Mouse (Mus musculus) embryonic fibroblast, embryonic 13.5 days (primary cell): ENCODE results near the gene Cadps.

Experiments used
- CTCF ChIP-seq: IDR thresholded peaks from 2 replicates; pipeline ENCODE4 v1.5.1; 2011; ENCODE audit warnings: mild to moderate bottlenecking, control low read depth, low read length, moderate library complexity, borderline replicate concordance; ENCODE audit not compliant: insufficient read depth
- POLR2A ChIP-seq: IDR thresholded peaks from 2 replicates; pipeline ENCODE4 v1.6.1; 2011; ENCODE audit warnings: low read depth, mild to moderate bottlenecking, control low read depth, low read length, moderate library complexity

DNA sequence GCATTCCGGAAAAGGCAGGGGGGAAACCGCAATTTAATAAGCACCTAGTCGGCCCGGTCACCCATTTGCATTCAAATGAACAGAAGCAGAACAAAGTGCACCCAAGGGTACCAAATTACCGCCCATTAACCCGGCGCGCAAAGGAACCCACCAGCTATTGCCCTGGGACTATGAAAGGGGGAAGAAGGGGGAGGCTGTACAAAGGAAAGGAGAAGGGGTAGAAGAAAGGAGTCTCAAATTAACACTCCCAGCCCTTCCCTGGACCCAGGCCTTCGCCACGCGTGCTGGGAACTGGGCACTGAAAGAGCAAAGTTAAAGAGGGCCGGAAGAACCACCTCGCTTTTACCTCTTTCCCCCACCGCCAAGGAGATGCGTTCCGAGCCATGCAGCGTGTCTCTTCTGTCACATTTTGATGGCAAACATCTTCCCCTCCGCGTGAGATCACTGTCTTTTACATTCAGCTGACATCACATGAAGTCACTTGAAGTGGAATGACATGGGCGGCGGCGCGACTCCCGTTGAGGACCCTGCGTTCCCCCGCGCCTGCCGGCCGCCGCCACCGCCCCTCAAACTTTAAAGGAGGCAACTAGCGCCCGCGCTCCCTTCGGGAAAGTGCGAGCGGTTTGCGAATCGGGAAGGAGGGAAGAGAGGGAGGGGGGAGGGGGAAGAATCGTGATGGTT, 477.5 kb downstream of the Cadps start:
- TF ChIP-seq CTCF (no peak), POLR2A (no peak)
